Mouse (Mus musculus): ENCODE measurements around the gene Lrrc75a. TPM values are rescaled to one million over a fixed set of nuclear protein-coding genes. Genes with fewer than 3 reads are reported as not detected.

The Lrrc75a gene
- total RNA-seq (2023), result 1 to 10 TPM; 2.9 to 3.1 TPM

GRCm38 (mm10) chr11:62647661-62648590 is at the start of gene Lrrc75a:
Gene Lrrc75a (minus strand): TSS chr11:62648523.

GRCm38 (mm10) chr11:62648591-62649391 is 468 bp upstream of the Lrrc75a start, which contains the start of gene Mmgt2:
Gene Mmgt2 (plus strand): TSS chr11:62648664.

GRCm38 (mm10) chr11:62573959-62574702 is 74.2 kb downstream of the Lrrc75a start, which contains the start of gene Trpv2:
Gene Trpv2 (plus strand): TSS chr11:62574486.

Other genes with a start within 250 kb of the Lrrc75a start
- gene Pigl, start 190.1 kb downstream of the Lrrc75a start, total RNA-seq (2023), result 10 to 100 TPM in 1 of 2 experiments, 1 to 10 TPM in 1; 9.9 to 11.9 TPM
- 100 to 1,000 TPM; 417 to 432 TPM for gene Ncor1, start 190.0 kb downstream of the Lrrc75a start, total RNA-seq (2023)
- 1 to 10 TPM; 3.2 to 6.9 TPM for gene Cenpv, start 109.3 kb downstream of the Lrrc75a start, total RNA-seq (2023)
- 1,000 to 10,000 TPM; 1,421 to 1,551 TPM for gene Ubb, start 97.4 kb downstream of the Lrrc75a start, total RNA-seq (2023)
- 10 to 100 TPM; 48.4 to 52.5 TPM for gene Trpv2, start 74.0 kb downstream of the Lrrc75a start, total RNA-seq (2023)
- gene Mmgt2, start 141 bp upstream of the Lrrc75a start, total RNA-seq (2023), result 1 to 10 TPM; 7.2 to 9.7 TPM
- under 1 TPM in 1 of 2 experiments, not detected in 1; 0.37 TPM for gene Zfp287, start 83.4 kb upstream of the Lrrc75a start, total RNA-seq (2023)
- not detected for gene Gm10428, start 104.6 kb upstream of the Lrrc75a start, total RNA-seq (2023)
- under 1 TPM in 1 of 2 experiments, not detected in 1; 0.97 TPM for gene Zfp286, start 140.9 kb upstream of the Lrrc75a start, total RNA-seq (2023)
- 10 to 100 TPM; 14.4 to 16.5 TPM for gene Trim16, start 171.7 kb upstream of the Lrrc75a start, total RNA-seq (2023)
- gene Fbxw10, start 198.5 kb upstream of the Lrrc75a start, total RNA-seq (2023), result 1 to 10 TPM; 1.0 to 2.3 TPM
- 1 to 10 TPM; 9.2 to 9.9 TPM for gene Tvp23b, start 230.9 kb upstream of the Lrrc75a start, total RNA-seq (2023)